Mouse (Mus musculus) thymus, adult 18-20 months (tissue): ENCODE results near the gene Kdm5d.
A peak's percentile ranks its signal among the peaks of the same experiment; 100 is the strongest.

ENCODE experiments used
- DNase-seq, 2 experiments: peaks; one replicate each; pipeline ENCODE4 v3.0.0; 2022; ENCODE audit warnings: mixed read lengths in 2 of 2

The Kdm5d gene

GRCm38 (mm10) chrY:897393-898227 lies at the start of gene Kdm5d:
Gene Kdm5d (plus strand): TSS chrY:897788.
- DNase-seq: peak in 1 of 2 experiments; percentile 26

- no peak for DNase-seq
These were observed 25.2 kb upstream of the Kdm5d start for GRCm38 (mm10) chrY:872404-872803.

- DNase-seq: no peak
These were observed 24.6 kb upstream of the Kdm5d start for GRCm38 (mm10) chrY:872855-873549.
